In the genomic region with DNA sequence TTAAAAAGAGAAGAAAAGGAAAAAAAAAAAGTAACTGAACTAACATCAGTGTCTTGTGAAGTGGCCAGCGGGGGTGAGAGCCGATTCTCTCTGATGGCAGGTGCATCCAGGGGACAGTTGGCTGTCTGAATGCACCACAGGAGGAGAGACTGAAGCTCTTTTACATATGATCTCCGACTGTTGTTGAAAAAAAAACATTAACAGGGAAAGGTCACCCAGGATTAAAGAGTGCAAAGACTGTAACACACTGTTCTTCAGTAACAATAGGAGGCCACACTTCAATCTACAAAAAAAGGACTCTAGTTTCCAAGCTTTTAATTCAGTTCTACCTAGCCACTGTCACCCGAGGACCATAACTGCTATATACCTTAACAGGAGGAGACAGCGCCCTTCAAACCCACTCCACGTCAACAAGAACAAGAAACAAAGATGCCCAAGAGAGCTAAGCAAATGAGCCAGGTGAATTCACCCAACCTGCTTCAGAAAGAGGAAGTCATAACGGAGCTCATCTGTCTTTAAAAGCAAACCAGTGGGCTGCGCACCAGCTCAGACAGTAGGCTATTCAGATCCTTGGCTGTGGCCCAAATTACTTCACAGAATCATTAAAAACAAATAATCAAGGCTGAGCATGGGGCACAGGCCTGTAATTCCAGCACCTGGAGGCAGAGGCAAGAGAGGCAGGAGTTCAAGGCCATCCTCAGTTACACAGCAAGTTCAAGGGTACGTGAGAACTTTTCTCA, we compare ENCODE assay signal across 9 mouse cellular contexts. TPM values are rescaled to one million over a fixed set of nuclear protein-coding genes. Genes with fewer than 3 reads are reported as not detected.
DNase-seq lines count a peak whose midpoint lies in the region; ATAC-seq and TF ChIP-seq lines count a peak whose summit lies in the region.
"Had no signal": no experiment of that assay in that cellular context is flagged by ENCODE, and none has a peak within 500 bp of the region (broad histone marks: within the 10 kb centered on the region; RNA-seq: fewer than 3 reads in every experiment).

No protein-coding gene starts in this region.

- H3K9me3 ChIP-seq in heart, embryonic 11.5 days (replicated peaks; ENCODE audit: control insufficient read depth, low read length), result no peaks in the 10 kb centered on the region
- H3K9me3 ChIP-seq in CH12.LX (replicated peaks; ENCODE audit: low read length), result peaks cover 6% of the 10 kb centered on the region
- H3K9me3 ChIP-seq: lung, embryonic 15.5 days had no signal

- ATAC-seq in heart, embryonic 11.5 days (replicated peaks; ENCODE audit: insufficient number of reproducible peaks, low FRiP score, low TSS enrichment), result no peak

- no peaks in the 10 kb centered on the region for H3K27me3 ChIP-seq in heart, embryonic 11.5 days (ENCODE audit: control insufficient read depth, insufficient read depth, low read length)
- H3K27me3 ChIP-seq in CH12.LX (replicated peaks), result no peaks in the 10 kb centered on the region
- H3K27me3 ChIP-seq: lung, embryonic 15.5 days had no signal

- TF ChIP-seq POLR2A in CH12.LX (IDR thresholded peaks at IDR 0.05; ENCODE audit: low read depth, low read length), result 0 out of 2 replicates have a peak, but pooled peaks have one; percentile 24

- in situ Hi-C loops in CH12.LX (cut with MboI; ENCODE audit: low pct_ligation_motif_present, low pct_unique_long_range_greater_than_20kb, low sequenced_read_pairs), result no loop called here

- WGBS in heart, embryonic 11.5 days (ENCODE audit: insufficient replicate concordance), result 72% methylated on average over 9 of the region's 9 CpGs

- no peak for DNase-seq in heart, postnatal 36 days
- peak; percentile 34 for DNase-seq in lung, postnatal 25 days (ENCODE audit: low spot score)
- no peak for DNase-seq in lung, postnatal 14 days
- DNase-seq in CH12.LX (ENCODE audit: extremely low read depth), result peak; percentile 77
- DNase-seq in brain, adult 2 months (ENCODE audit: low read depth, low spot score), result peak; percentile 40
- no peak for DNase-seq in left cerebral cortex, postnatal 14 days (ENCODE audit: low spot score in 2 of 2)
- DNase-seq: thymus, postnatal 25 days had no signal

- H3K36me3 ChIP-seq in heart, embryonic 11.5 days (ENCODE audit: control insufficient read depth, insufficient read depth, low read length), result peaks cover 6% of the 10 kb centered on the region
- H3K36me3 ChIP-seq in CH12.LX (replicated peaks in 1 of 2; ENCODE audit: control insufficient read depth in 1 of 2, insufficient read depth in 1 of 2, low read length in 1 of 2), result peaks cover 39 to 65% of the 10 kb centered on the region in 2 experiments

- intact Hi-C loops in heart, postnatal 36 days (cut with DNase I), result loop anchor here (2.0 kb wide), 1 partner anchor 14 kb away; a partner anchor contains a TSS
- intact Hi-C loops in left cerebral cortex, postnatal 14 days (cut with DNase I), result no loop called here

- no peak overlapping the region; the same call in 1 of the 2 replicates for H3K4me2 ChIP-seq in heart, embryonic 11.5 days
- H3K4me2 ChIP-seq in CH12.LX (ENCODE audit: insufficient read depth, low read depth, poor library complexity, severe bottlenecking), result peak overlapping the region; percentile 48
- H3K4me2 ChIP-seq: lung, embryonic 15.5 days had no signal

- 0 out of 2 replicates have a peak overlapping the region, but pooled peaks have one; percentile 5 for H3K27ac ChIP-seq in heart, embryonic 11.5 days (ENCODE audit: low read depth, low read length)
- H3K27ac ChIP-seq in CH12.LX (ENCODE audit: insufficient read depth, low read depth), result peak overlapping the region; percentile 16
- H3K27ac ChIP-seq: lung, embryonic 15.5 days had no signal

- dilution Hi-C loops in CH12.LX (cut with MboI; ENCODE audit: extremely low pct_ligation_motif_present, extremely low pct_unique_long_range_greater_than_20kb, low sequenced_read_pairs), result no loop called here

- H3K9ac ChIP-seq in heart, embryonic 11.5 days (ENCODE audit: low read depth, low read length), result no peak overlapping the region
- H3K9ac ChIP-seq in CH12.LX (ENCODE audit: insufficient read depth, low read depth), result no peak overlapping the region
- H3K9ac ChIP-seq: lung, embryonic 15.5 days had no signal

- H3K79me2 ChIP-seq in CH12.LX (replicated peaks; ENCODE audit: control insufficient read depth, extremely low read depth, insufficient read depth, poor library complexity, severe bottlenecking), result peaks cover 94% of the 10 kb centered on the region

- H3K4me3 ChIP-seq in heart, embryonic 11.5 days (ENCODE audit: low read depth, low read length), result no peak overlapping the region
- H3K4me3 ChIP-seq in CH12.LX (replicated peaks in 1 of 3; ENCODE audit: low read depth in 2 of 3, low read length in 2 of 3, poor library complexity in 1 of 3), result no peak overlapping the region
- H3K4me3 ChIP-seq: lung, embryonic 15.5 days had no signal

- no peak for TF ChIP-seq RAD21 in CH12.LX (IDR thresholded peaks at IDR 0.05; ENCODE audit: low read depth, low read length)

- TF ChIP-seq CTCF in CH12.LX (conservative IDR thresholded peaks at IDR 0.05 in 1 of 2, IDR thresholded peaks at IDR 0.05 in 1 of 2; ENCODE audit: low read depth in 2 of 2, low read length in 2 of 2), result no peak

- peak; percentile 71 for TF ChIP-seq EP300 in CH12.LX (IDR thresholded peaks at IDR 0.05; ENCODE audit: low read length)

- H3K4me1 ChIP-seq in heart, embryonic 11.5 days (ENCODE audit: control insufficient read depth, insufficient read depth, low read length), result peaks cover 24% of the 10 kb centered on the region; the same call in 1 of the 2 replicates
- H3K4me1 ChIP-seq in CH12.LX (ENCODE audit: control insufficient read depth in 1 of 2, insufficient read depth in 2 of 2), result peaks cover 32 to 82% of the 10 kb centered on the region in 2 experiments

TF ChIP-seq in CH12.LX, 34 proteins besides CTCF, POLR2A, EP300 and RAD21 (continues in another document):
- TF ChIP-seq GABPA (IDR thresholded peaks at IDR 0.05; ENCODE audit: insufficient replicate concordance, low read depth, low read length) (no peak), NELFE (IDR thresholded peaks at IDR 0.05; ENCODE audit: low read depth, low read length) (no peak), TBP (conservative IDR thresholded peaks at IDR 0.05; ENCODE audit: low read depth, low read length) (0 out of 2 replicates have a peak, but pooled peaks have one; percentile 47), USF2 (conservative IDR thresholded peaks at IDR 0.05; ENCODE audit: low read depth, low read length) (no peak), ELF1 (IDR thresholded peaks at IDR 0.05; ENCODE audit: low read depth, low read length) (no peak), ZNF384 (IDR thresholded peaks at IDR 0.05; ENCODE audit: low read depth, low read length) (peak; percentile 28; the same call in 1 of the 2 replicates), JUND (conservative IDR thresholded peaks at IDR 0.05; ENCODE audit: low read depth, low read length) (0 out of 2 replicates have a peak, but pooled peaks have one; percentile 17), HCFC1 (IDR thresholded peaks at IDR 0.05; ENCODE audit: low read depth, low read length) (no peak), MAX (IDR thresholded peaks at IDR 0.05; ENCODE audit: low read length) (no peak), TCF12 (IDR thresholded peaks at IDR 0.05; ENCODE audit: low read depth, low read length) (peak; percentile 54; the same call in 1 of the 2 replicates), ZMIZ1 (IDR thresholded peaks at IDR 0.05; ENCODE audit: low read depth, low read length) (no peak), SIN3A (IDR thresholded peaks at IDR 0.05; ENCODE audit: low read length) (peak; percentile 69), JUN (IDR thresholded peaks at IDR 0.05; ENCODE audit: insufficient read depth, low read depth, low read length) (no peak), ETS1 (conservative IDR thresholded peaks at IDR 0.05; ENCODE audit: low read depth, low read length) (peak; percentile 54; the same call in 1 of the 2 replicates), NRF1 (IDR thresholded peaks at IDR 0.05; ENCODE audit: low read depth, low read length) (no peak; the same call in 1 of the 2 replicates), CHD1 (IDR thresholded peaks at IDR 0.05; ENCODE audit: low read depth, low read length) (0 out of 2 replicates have a peak, but pooled peaks have one; percentile 67), USF1 (IDR thresholded peaks at IDR 0.05; ENCODE audit: low read depth, low read length) (no peak), SMC3 (IDR thresholded peaks at IDR 0.05; ENCODE audit: low read depth, low read length) (no peak; the same call in 1 of the 2 replicates), MYC (IDR thresholded peaks at IDR 0.05; ENCODE audit: low read depth, low read length) (0 out of 2 replicates have a peak, but pooled peaks have one; percentile 41), MXI1 (IDR thresholded peaks at IDR 0.05; ENCODE audit: low read depth, low read length) (peak; percentile 67; the same call in 1 of the 2 replicates), POLR2AphosphoS2 (IDR thresholded peaks at IDR 0.05; ENCODE audit: low read depth, low read length) (no peak), UBTF (IDR thresholded peaks at IDR 0.05; ENCODE audit: low read depth, low read length) (no peak), E2F4 (IDR thresholded peaks at IDR 0.05; ENCODE audit: insufficient replicate concordance, low read depth, low read length) (no peak), IRF4 (IDR thresholded peaks at IDR 0.05; ENCODE audit: low read depth, low read length) (peak; percentile 50; the same call in 1 of the 2 replicates), KAT2A (IDR thresholded peaks at IDR 0.05; ENCODE audit: insufficient replicate concordance, low read length) (no peak), ZC3H11A (IDR thresholded peaks at IDR 0.05; ENCODE audit: low read depth, low read length) (no peak), PAX5 (IDR thresholded peaks at IDR 0.05; ENCODE audit: low read length) (no peak), CHD2 (IDR thresholded peaks at IDR 0.05; ENCODE audit: low read length) (no peak), ZKSCAN1 (IDR thresholded peaks at IDR 0.05; ENCODE audit: borderline replicate concordance, low read depth, low read length) (no peak)

RNA-seq across cellular contexts. Expression of a gene that starts 14.4 kb away (rescaled TPM):
- 7.3 and 13.9 TPM in 2 replicates for polyA plus RNA-seq in heart, embryonic 11.5 days (2014; fragmentation: Nextera tagmentation; extraction: Ambion mirVana)
- total RNA-seq in heart, postnatal 36 days (2021), result 10 to 100 TPM; 26.1 to 29.7 TPM
- total RNA-seq in CH12.LX (2012; rRNA removed) (7.2 and 7.3 TPM in 2 replicates), CH12.LX (2014; rRNA removed) (2.2 and 2.5 TPM in 2 replicates)
- polyA plus RNA-seq in CH12.LX (2012; ENCODE audit: insufficient read length, low read depth), result 13.4 and 21.3 TPM in 2 replicates
- 10 to 100 TPM; 44.2 to 54.4 TPM for total RNA-seq in left cerebral cortex, postnatal 14 days (2021)

RNA-seq across cellular contexts. Expression of a gene that starts 53.9 kb away (rescaled TPM):
- polyA plus RNA-seq in heart, embryonic 11.5 days (2014; fragmentation: Nextera tagmentation; extraction: Ambion mirVana), result 943 and 1,030 TPM in 2 replicates
- total RNA-seq in heart, postnatal 36 days (2021), result 1,000 to 10,000 TPM; 1,604 to 1,644 TPM
- 490 and 550 TPM in 2 replicates for total RNA-seq in CH12.LX (2012; rRNA removed)
- 689 and 720 TPM in 2 replicates for total RNA-seq in CH12.LX (2014; rRNA removed)
- polyA plus RNA-seq in CH12.LX (2012; ENCODE audit: insufficient read length, low read depth), result 277 and 311 TPM in 2 replicates
- 100 to 1,000 TPM; 372 to 384 TPM for total RNA-seq in left cerebral cortex, postnatal 14 days (2021)

Comparison
In these comparisons a context has a peak if more than half of its experiments do, and no peak if none do; other contexts are left out.
1. DNase-seq: peak in lung, postnatal 25 days (single experiment), CH12.LX (single experiment) and brain, adult 2 months (single experiment); none in heart, postnatal 36 days (0 of 2), lung, postnatal 14 days (single experiment) and left cerebral cortex, postnatal 14 days (0 of 2).